Mouse (Mus musculus) cortical plate, adult 2 months (tissue): ENCODE data around the gene Itih2.

Experiments
- CTCF ChIP-seq: fragments of 200-500 bp; IDR thresholded peaks from 2 replicates; pipeline ENCODE4 v1.5.1; 2011; ENCODE audit warnings: mild to moderate bottlenecking, control low read depth, low read length; ENCODE audit not compliant: insufficient read depth; ENCODE audit errors: extremely low read depth
- POLR2A ChIP-seq: fragments of 200-500 bp; IDR thresholded peaks from 2 replicates; pipeline ENCODE4 v1.6.1; 2011; ENCODE audit warnings: mild to moderate bottlenecking, low read length, control low read depth; ENCODE audit not compliant: insufficient read depth; ENCODE audit errors: extremely low read depth

DNA sequence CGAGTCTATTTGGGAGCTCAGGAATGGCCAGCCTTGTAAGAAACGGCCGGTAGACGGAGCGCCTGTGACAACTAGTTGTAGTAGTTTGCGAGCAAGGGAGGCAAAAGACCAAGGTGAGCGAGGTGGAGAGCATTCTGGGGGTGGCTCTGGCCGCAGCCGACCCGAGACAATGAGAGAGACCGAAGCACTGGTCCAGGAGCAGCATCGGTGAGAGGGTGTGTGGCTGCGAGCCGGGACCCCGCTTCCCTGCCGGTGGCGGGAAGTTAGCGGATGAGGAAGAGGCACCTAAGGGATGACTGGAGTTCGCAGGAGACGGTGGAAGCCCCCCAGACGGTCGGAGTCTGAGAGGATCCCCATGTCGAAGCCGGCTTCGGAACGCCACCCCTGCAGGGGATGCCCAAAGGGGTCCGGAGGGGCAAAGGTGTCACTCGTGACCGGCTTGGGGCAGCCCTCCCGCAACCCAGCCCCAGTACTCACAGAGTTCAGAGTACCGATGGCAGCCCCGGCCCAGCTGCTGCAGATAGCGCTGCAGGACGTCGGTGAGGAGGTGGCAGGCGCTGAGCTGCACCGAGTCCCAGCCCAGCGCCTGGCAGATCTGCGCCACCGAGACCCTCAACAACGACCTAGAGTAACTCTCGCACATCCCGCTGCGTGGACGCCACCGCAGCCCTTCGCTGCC is 83.3 kb downstream of the Itih2 start:
- no peak for TF ChIP-seq POLR2A
- TF ChIP-seq CTCF = no peak
